Mouse (Mus musculus) MEL (cell line): ENCODE measurements at regions not wholly inside any gene's neighbourhood (a gene's known extent, or its start where the extent isn't known, plus 50 kb on each side); places are given as distances from the start of the nearest gene placed in this dataset.

Experiments used
- CTCF ChIP-seq, 3 experiments: IDR thresholded peaks in 2 of 3; conservative IDR thresholded peaks in 1 of 3; 2 replicates each; pipeline ENCODE4 v1.5.1; 2011 to 2012; ENCODE audit warnings: low read length in 3 of 3, low read depth in 2 of 3, mild to moderate bottlenecking in 2 of 3, improper control_type of control experiment in 1 of 3, inconsistent platforms in 1 of 3, mixed read lengths in 1 of 3, moderate library complexity in 1 of 3; ENCODE audit not compliant: control insufficient read depth in 1 of 3, insufficient read depth in 1 of 3, poor library complexity in 1 of 3, severe bottlenecking in 1 of 3
- ETS1 ChIP-seq: IDR thresholded peaks from 2 replicates; pipeline ENCODE4 v1.6.1; 2012; ENCODE audit warnings: low read depth, mild to moderate bottlenecking, inconsistent platforms, low read length, improper control_type of control experiment, moderate library complexity
- GABPA ChIP-seq: IDR thresholded peaks from 2 replicates; pipeline ENCODE4 v1.6.1; 2012; ENCODE audit warnings: low read depth, mild to moderate bottlenecking, inconsistent platforms, low read length, improper control_type of control experiment, moderate library complexity
- MAX ChIP-seq: IDR thresholded peaks from 2 replicates; pipeline ENCODE4 v1.6.1; 2011; ENCODE audit warnings: low read length, improper control_type of control experiment
- POLR2A ChIP-seq, 2 experiments: IDR thresholded peaks; 2 replicates each; pipeline ENCODE4 v1.6.1; 2011 to 2012; ENCODE audit warnings: low read length in 2 of 2, mild to moderate bottlenecking in 2 of 2, control low read depth in 1 of 2, improper control_type of control experiment in 1 of 2, low read depth in 1 of 2, moderate library complexity in 1 of 2; ENCODE audit not compliant: control insufficient read depth in 1 of 2, insufficient read depth in 1 of 2, poor library complexity in 1 of 2
- RCOR1 ChIP-seq: IDR thresholded peaks from 2 replicates; pipeline ENCODE4 v1.6.1; 2012; ENCODE audit warnings: low read depth, mild to moderate bottlenecking, inconsistent platforms, low read length, improper control_type of control experiment
- USF1 ChIP-seq: IDR thresholded peaks from 2 replicates; pipeline ENCODE4 v1.6.1; 2014; ENCODE audit warnings: low read depth, mild to moderate bottlenecking, inconsistent platforms, low read length, improper control_type of control experiment, moderate library complexity
- USF2 ChIP-seq, 2 experiments: IDR thresholded peaks; 2 replicates each; pipeline ENCODE4 v1.6.1; 2011 to 2012; ENCODE audit warnings: improper control_type of control experiment in 2 of 2, low read length in 2 of 2, borderline replicate concordance in 1 of 2, inconsistent platforms in 1 of 2, low read depth in 1 of 2, mild to moderate bottlenecking in 1 of 2; ENCODE audit not compliant: insufficient read depth in 1 of 2

DNA sequence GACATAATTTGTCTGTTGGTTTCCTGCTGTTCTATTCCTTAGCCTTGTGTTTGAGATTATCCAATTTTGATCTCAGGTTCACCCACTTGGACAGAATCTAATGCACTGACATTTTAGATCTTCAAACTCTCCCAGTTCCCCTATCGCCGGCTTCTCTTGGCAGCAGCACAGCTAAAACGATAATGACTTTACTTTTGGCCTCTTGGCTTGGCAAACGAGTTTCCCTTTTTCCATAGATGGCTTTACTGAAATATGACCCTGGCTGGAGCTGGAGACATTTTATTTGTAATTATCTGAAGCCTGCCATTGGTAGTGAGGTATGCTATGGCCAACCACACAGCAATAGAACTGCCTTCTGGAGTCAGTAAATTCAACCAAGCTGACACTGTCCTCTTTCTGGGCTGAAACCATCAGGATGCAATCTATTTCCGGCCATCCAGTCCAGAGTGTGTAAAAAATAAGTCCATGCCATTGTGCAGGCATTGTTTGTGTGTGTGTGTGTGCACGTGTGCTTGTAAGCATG, 162.2 kb upstream of the Speer4f2 start:
- TF ChIP-seq USF2 (IDR thresholded peaks at IDR 0.05; ENCODE audit: borderline replicate concordance in 1 of 2, insufficient read depth in 1 of 2, low read depth in 1 of 2, low read length in 2 of 2) (no peak), POLR2A (IDR thresholded peaks at IDR 0.05; ENCODE audit: control insufficient read depth in 1 of 2, insufficient read depth in 1 of 2, low read depth in 1 of 2, low read length in 2 of 2, poor library complexity in 1 of 2) (no peak), CTCF (IDR thresholded peaks at IDR 0.05 in 2 of 3, conservative IDR thresholded peaks at IDR 0.05 in 1 of 3; ENCODE audit: control insufficient read depth in 1 of 3, insufficient read depth in 1 of 3, low read depth in 2 of 3, low read length in 3 of 3, poor library complexity in 1 of 3, severe bottlenecking in 1 of 3) (no peak), ETS1 (no peak), MAX (no peak), RCOR1 (no peak), GABPA (no peak), USF1 (no peak)
